Mouse (Mus musculus) urinary bladder, adult 18-20 months (tissue): ENCODE data around the gene Wwc2.

ENCODE experiments used
- DNase-seq, 2 experiments: peaks; one replicate each; pipeline ENCODE4 v3.0.0; 2022; ENCODE audit warnings: low spot score in 2 of 2, mixed read lengths in 2 of 2

Gene Wwc2

DNA sequence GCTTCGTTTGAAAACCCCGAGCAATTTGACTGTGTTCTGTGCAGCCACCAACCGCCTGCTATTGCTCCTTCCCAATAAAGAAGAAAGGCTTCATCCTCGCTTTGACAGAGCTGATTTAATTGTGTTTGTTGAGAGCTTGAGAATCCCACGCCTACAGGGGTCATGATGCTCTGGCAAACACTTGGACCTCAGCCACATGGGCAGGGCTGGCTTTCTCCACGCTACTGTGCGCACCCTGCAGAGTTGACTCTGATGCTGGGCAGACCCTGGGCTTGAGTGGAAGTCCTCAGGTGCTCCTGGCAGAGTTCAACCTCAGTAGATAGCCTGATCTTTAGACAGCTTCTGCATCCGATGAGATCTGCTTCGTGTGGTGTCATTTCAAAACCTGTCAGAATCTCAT is 198.7 kb downstream of the Wwc2 start:
- no peak for DNase-seq

DNA sequence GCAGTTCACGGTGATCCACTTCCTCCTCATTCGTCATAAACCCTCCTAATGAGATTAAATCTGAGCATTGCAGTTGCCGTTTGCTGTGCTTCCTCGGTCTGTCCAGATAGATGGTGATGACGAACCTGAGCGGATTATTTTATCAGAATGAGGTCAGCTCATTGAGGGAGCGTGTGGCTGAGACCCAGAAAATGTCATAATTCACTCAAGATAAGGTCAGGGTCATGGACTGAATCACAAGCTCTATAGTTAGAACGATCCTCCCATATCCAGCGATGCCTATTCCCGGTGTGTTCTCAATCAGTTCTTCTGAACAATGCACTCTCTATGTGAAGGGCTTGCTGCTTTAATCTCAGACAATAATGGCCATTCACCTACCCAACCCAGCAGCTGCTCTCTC is 203.0 kb downstream of the Wwc2 start:
- peak in 1 of 2 experiments; percentile 5 for DNase-seq

GRCm38 (mm10) chr8:47786323-47786722 is 204.4 kb downstream of the Wwc2 start:
- no peak for DNase-seq

- peak in 1 of 2 experiments; percentile 9 for DNase-seq
Measured at GRCm38 (mm10) chr8:47784436-47784835, 206.3 kb downstream of the Wwc2 start.

DNA sequence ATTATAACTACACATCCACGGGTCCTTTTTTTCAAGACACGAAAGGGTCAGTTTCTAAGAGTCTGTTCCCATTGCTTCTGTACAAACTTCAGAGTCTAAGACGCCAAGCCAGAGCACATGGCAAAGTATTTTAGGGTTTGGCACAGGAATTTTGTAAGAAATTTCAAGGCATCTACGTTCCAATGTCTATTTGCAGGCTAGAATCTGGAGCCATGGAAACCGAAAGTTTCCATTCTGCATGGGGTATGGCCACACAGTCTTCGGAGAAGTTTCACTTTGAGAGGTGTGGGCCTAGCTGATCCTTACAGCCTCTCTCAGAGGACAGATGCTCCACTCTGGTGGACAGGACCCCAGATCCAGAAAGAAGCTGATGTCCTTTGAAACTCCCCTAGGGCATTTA is 206.8 kb downstream of the Wwc2 start:
- no peak for DNase-seq

- no peak for DNase-seq
Measured at GRCm38 (mm10) chr8:47783544-47783943, 207.2 kb downstream of the Wwc2 start.

DNA sequence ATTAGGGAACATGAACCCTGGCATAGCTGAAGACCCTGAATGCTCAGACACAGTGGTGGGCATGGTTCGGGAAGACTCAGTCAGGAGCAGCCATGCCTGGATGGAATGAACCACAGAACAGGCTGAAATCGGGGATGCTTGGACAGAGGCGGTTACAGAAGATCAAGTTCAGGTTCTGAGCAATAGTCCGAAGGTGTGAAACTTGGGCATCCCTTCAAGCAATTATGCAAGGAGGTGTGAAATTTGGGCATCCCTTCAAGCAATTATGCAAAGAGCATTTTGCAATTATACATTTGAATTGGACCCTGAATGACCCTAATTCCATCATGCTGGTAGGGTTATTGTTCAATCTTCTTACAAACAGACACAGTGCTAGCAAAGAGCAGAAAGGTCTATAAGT is 208.8 kb downstream of the Wwc2 start:
- DNase-seq: no peak

DNA sequence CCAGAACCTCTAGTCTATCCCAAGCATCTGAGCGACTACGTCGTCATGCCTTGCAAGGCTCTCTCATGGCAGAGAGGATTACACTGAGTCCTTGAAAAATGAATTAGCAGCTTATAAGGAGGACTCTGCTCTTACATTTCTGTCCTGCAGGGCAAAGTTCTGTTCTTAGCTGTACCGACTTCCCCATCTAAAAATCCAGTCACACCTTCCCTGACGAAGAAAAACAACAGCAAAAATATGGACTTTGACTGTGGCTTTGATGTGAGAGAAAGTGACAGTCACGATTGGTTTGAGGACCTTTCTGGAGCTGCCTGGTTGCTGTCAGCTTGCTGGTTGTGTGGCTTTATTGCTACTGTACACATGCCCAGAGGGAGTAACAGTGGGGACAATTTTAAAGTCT is 211.1 kb downstream of the Wwc2 start:
- no peak for DNase-seq

GRCm38 (mm10) chr8:47777415-47777814 is 213.3 kb downstream of the Wwc2 start:
- no peak for DNase-seq
